Mouse (Mus musculus) thymus, postnatal 25 days (tissue): Measurements from ENCODE around the gene Ubr4.

Experiments
- DNase-seq: peaks from one replicate; pipeline ENCODE4 v3.0.0; 2022

The Ubr4 gene

GRCm38 (mm10) chr4:139351931-139352711, at the start of gene Ubr4, which contains the start of the genes Mrto4 and Emc1:
Ubr4 (plus strand) TSS chr4:139352609.
Mrto4 (minus strand) TSS chr4:139352576.
Emc1 (plus strand) TSS chr4:139352587.
- DNase-seq, result peak; percentile 82

- DNase-seq, result no peak
Observed at GRCm38 (mm10) chr4:139305521-139305920, 46.9 kb upstream of the Ubr4 start.

- DNase-seq, result no peak
Observed at GRCm38 (mm10) chr4:139307916-139308315, 44.5 kb upstream of the Ubr4 start.

- DNase-seq, result no peak
Observed at GRCm38 (mm10) chr4:139309651-139310050, 42.8 kb upstream of the Ubr4 start.

GRCm38 (mm10) chr4:139310171-139310898, 42.1 kb upstream of the Ubr4 start, which contains the start of the genes Pqlc2 and Akr7a5:
Pqlc2 (minus strand) TSS chr4:139310708.
Akr7a5 (plus strand) TSS chr4:139310744.
- peak; percentile 99 for DNase-seq

GRCm38 (mm10) chr4:139310899-139311701, 41.3 kb upstream of the Ubr4 start:
- DNase-seq, result no peak

GRCm38 (mm10) chr4:139311707-139312106, 40.7 kb upstream of the Ubr4 start:
- no peak for DNase-seq

GRCm38 (mm10) chr4:139312632-139313031, 39.8 kb upstream of the Ubr4 start:
- peak; percentile 59 for DNase-seq

- no peak for DNase-seq
Observed at GRCm38 (mm10) chr4:139318449-139318848, 34.0 kb upstream of the Ubr4 start.

- no peak for DNase-seq
Observed at GRCm38 (mm10) chr4:139319740-139320139, 32.7 kb upstream of the Ubr4 start.

GRCm38 (mm10) chr4:139330605-139331004, 21.8 kb upstream of the Ubr4 start:
- DNase-seq, result peak; percentile 88

GRCm38 (mm10) chr4:139334631-139335295, 17.6 kb upstream of the Ubr4 start:
- no peak for DNase-seq

- no peak for DNase-seq
Observed at GRCm38 (mm10) chr4:139335507-139335906, 16.9 kb upstream of the Ubr4 start.

GRCm38 (mm10) chr4:139336822-139337483, 15.5 kb upstream of the Ubr4 start:
- DNase-seq, result peak; percentile 83

GRCm38 (mm10) chr4:139338145-139338544, 14.3 kb upstream of the Ubr4 start:
- DNase-seq, result no peak

- no peak for DNase-seq
Observed at GRCm38 (mm10) chr4:139340835-139341234, 11.6 kb upstream of the Ubr4 start.

- DNase-seq, result no peak
Observed at GRCm38 (mm10) chr4:139341556-139342233, 10.7 kb upstream of the Ubr4 start.

GRCm38 (mm10) chr4:139343718-139344117, 8.7 kb upstream of the Ubr4 start:
- DNase-seq, result no peak

GRCm38 (mm10) chr4:139345416-139346019, 6.9 kb upstream of the Ubr4 start:
- no peak for DNase-seq

- DNase-seq, result no peak
Observed at GRCm38 (mm10) chr4:139352832-139353231, 423 bp downstream of the Ubr4 start.

GRCm38 (mm10) chr4:139357211-139357610, 4.8 kb downstream of the Ubr4 start:
- DNase-seq, result no peak
